Mouse (Mus musculus) lung, adult 2 months (tissue): Measurements from ENCODE around the gene Arhgdia. TPM values are rescaled to one million over a fixed set of nuclear protein-coding genes. Genes with fewer than 3 reads are reported as not detected.
A peak's percentile ranks its signal among the peaks of the same experiment; 100 is the strongest.

ENCODE experiments used
- DNase-seq: peaks from one replicate; pipeline ENCODE4 v3.0.0; 2022
- H3K4me1 ChIP-seq: fragments of 200-500 bp; 2 replicates; pipeline ENCODE4 v1.6.1; 2011; ENCODE audit warnings: low read length; ENCODE audit not compliant: control insufficient read depth, insufficient read depth
- H3K4me3 ChIP-seq: fragments of 200-500 bp; replicated peaks from 2 replicates; pipeline ENCODE3; 2011; ENCODE audit warnings: low read depth, mild to moderate bottlenecking, control low read depth, low read length; ENCODE audit errors: extremely low read depth
- CTCF ChIP-seq: fragments of 200-500 bp; IDR thresholded peaks from 2 replicates; pipeline ENCODE4 v1.5.1; 2011; ENCODE audit warnings: mild to moderate bottlenecking, low read length, control low read depth; ENCODE audit not compliant: insufficient read depth
- POLR2A ChIP-seq: fragments of 200-500 bp; IDR thresholded peaks from 2 replicates; pipeline ENCODE4 v1.6.1; 2011; ENCODE audit warnings: low read depth, mild to moderate bottlenecking, control low read depth, low read length, borderline replicate concordance; ENCODE audit errors: extremely low read depth
- WGBS: fragments of 180-500 bp; shearing (Covaris S2); methylation state at CpG from one replicate; pipeline ENCODE4 v1.1.7; 2018; 5-methylcytosine and 5-hydroxymethylcytosine counted together
- polyA plus RNA-seq: library from polyadenylated mRNA; depleted of rRNA; stranded (reverse); fragments of >200 nt; gene quantifications from 2 replicates; pipeline ENCODE4 v1.2.3, GENCODE M21; 2012

Gene Arhgdia
- polyA plus RNA-seq, 1 experiment: 890 TPM

DNA sequence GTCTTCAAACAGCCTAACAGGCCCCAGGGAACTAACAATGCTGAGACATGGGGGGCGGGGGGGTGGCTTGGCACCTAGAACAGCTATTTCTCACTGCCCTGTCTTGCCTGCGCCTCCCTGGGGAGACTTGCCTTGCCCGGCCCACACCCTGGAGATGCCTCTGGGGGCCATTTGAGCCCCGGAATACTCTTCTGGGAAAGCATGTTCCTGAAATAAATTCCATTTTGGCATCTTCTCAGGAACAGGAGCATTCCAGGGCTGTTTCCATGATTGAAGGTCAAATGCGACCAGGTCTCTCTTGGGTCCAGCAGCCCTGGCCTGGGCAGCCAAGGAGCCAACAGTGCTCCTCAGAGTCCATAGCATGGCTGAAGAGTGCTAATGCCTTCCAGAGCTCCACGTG lies 39.0 kb downstream of the Arhgdia start:
- DNase-seq: no peak
- WGBS: 78% methylated on average over 6 of the region's 6 CpGs
- TF ChIP-seq POLR2A: no peak
- TF ChIP-seq CTCF: no peak
- peaks cover 17% of the 10 kb centered on the region for H3K4me1 ChIP-seq
- no peak overlapping the region for H3K4me3 ChIP-seq

- TF ChIP-seq CTCF: peak; percentile 61
- TF ChIP-seq POLR2A: no peak
- peak; percentile 39 for DNase-seq
- H3K4me1 ChIP-seq: peaks cover 14% of the 10 kb centered on the region
- 32% methylated on average over 4 of the region's 4 CpGs for WGBS
- no peak overlapping the region for H3K4me3 ChIP-seq
Observed at GRCm38 (mm10) chr11:120541907-120542306, 39.5 kb downstream of the Arhgdia start.

- 20% methylated on average over 10 of the region's 10 CpGs for WGBS
- Histone ChIP-seq H3K4me3 (no peak overlapping the region), H3K4me1 (peaks cover 14% of the 10 kb centered on the region)
- DNase-seq: peak; percentile 63
- TF ChIP-seq CTCF (no peak), POLR2A (no peak)
Observed at GRCm38 (mm10) chr11:120539285-120540014, 42.0 kb downstream of the Arhgdia start.

DNA sequence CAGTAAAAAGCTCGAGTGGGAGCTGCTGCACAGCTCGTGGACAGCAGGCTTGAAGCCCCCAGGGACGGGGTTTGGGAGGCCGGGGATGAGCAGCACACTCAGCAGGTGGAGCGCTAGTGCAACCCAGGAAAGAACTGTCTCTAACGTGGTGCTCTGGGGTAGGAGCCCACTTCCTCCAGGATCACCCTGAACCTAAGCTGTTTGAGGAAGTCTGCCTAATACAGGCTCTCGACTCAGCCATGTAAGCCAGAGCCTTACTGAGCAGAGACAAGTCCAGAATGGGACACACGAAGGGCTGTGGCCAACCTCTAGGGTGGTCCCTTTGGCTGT lies 42.5 kb downstream of the Arhgdia start:
- Histone ChIP-seq H3K4me1 (peaks cover 14% of the 10 kb centered on the region), H3K4me3 (no peak overlapping the region)
- TF ChIP-seq POLR2A (no peak), CTCF (no peak)
- DNase-seq: peak; percentile 40
- WGBS: 39% methylated on average over 8 of the region's 8 CpGs

DNA sequence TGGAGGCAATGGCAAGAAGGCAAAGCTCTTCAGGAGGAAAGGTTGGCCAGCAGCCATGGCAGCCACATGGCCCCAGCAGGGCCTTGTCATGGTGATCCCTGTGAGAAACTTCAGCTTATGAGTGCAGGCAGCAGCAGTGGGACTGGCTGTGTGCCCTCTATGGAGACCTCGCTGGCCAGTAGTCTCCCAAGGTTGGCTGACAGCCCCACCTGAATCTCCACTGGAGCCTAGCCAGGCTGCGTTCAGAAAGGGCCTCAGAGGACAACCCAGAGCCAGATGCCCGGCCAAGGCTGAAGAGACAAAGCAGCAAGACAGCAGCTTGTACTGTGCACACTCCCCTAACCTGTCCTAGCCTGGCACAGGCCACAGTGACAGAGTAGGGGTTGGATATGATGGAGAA lies 42.9 kb downstream of the Arhgdia start:
- DNase-seq: peak; percentile 56
- no peak for TF ChIP-seq POLR2A
- no peak for TF ChIP-seq CTCF
- Histone ChIP-seq H3K4me3 (no peak overlapping the region), H3K4me1 (peaks cover 14% of the 10 kb centered on the region)
- 44% methylated on average over 3 of the region's 3 CpGs for WGBS

GRCm38 (mm10) chr11:120535804-120536203 lies 45.6 kb downstream of the Arhgdia start:
- DNase-seq: no peak
- Histone ChIP-seq H3K4me1 (peaks cover 16% of the 10 kb centered on the region), H3K4me3 (no peak overlapping the region)
- TF ChIP-seq CTCF (no peak), POLR2A (no peak)
- WGBS: 70% methylated on average over 3 of the region's 3 CpGs

DNA sequence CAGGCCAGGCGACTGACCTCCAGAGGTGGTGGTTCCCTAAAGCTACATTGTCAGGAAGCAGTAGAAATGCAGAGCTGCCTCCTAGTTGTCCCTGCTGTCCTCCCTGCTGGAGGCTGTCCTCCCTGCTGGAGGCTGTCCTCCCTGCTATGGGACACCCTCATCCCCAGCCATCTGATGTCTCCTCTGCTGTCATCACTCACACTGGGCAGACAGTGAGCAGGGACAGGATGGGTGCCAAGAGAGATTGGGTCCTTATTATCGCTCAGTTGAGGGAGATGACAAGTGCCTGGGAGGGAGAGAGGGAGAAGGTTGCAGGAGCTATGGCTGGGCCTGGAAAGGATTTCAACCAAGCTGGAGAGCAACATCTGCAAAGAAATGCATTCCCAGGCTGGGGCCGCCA lies 46.3 kb downstream of the Arhgdia start:
- Histone ChIP-seq H3K4me1 (peaks cover 18% of the 10 kb centered on the region), H3K4me3 (no peak overlapping the region)
- 74% methylated on average over 3 of the region's 3 CpGs for WGBS
- no peak for DNase-seq
- TF ChIP-seq CTCF (no peak), POLR2A (no peak)

DNA sequence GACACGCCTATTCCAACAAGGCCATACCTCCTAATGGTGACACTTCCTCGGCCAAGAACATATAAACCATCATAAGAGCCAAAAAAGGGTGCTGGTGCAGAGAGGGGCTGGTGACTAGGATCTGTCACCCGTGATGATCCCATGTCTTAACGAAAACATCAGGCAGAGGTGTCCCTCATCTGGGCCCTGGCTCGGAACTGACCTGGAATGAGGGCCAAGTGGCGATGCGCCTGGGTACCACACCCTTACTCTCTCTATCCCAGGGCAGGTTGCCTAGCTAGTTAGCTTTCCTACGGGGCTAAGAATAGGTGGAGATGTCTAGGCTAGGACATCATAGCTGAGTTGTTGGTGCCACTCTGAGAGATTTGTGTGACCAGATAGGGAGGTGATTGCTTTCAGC lies 47.3 kb downstream of the Arhgdia start:
- 82% methylated on average over 8 of the region's 8 CpGs for WGBS
- Histone ChIP-seq H3K4me1 (peaks cover 8% of the 10 kb centered on the region), H3K4me3 (no peak overlapping the region)
- TF ChIP-seq CTCF (no peak), POLR2A (no peak)
- no peak for DNase-seq

- Histone ChIP-seq H3K4me3 (no peak overlapping the region), H3K4me1 (peaks cover 4% of the 10 kb centered on the region; the same call in 1 of the 2 replicates)
- no peak for DNase-seq
- TF ChIP-seq POLR2A: no peak
- no peak for TF ChIP-seq CTCF
- 24% methylated on average over 9 of the region's 9 CpGs for WGBS
Observed at GRCm38 (mm10) chr11:120531646-120532045, 49.8 kb downstream of the Arhgdia start.

DNA sequence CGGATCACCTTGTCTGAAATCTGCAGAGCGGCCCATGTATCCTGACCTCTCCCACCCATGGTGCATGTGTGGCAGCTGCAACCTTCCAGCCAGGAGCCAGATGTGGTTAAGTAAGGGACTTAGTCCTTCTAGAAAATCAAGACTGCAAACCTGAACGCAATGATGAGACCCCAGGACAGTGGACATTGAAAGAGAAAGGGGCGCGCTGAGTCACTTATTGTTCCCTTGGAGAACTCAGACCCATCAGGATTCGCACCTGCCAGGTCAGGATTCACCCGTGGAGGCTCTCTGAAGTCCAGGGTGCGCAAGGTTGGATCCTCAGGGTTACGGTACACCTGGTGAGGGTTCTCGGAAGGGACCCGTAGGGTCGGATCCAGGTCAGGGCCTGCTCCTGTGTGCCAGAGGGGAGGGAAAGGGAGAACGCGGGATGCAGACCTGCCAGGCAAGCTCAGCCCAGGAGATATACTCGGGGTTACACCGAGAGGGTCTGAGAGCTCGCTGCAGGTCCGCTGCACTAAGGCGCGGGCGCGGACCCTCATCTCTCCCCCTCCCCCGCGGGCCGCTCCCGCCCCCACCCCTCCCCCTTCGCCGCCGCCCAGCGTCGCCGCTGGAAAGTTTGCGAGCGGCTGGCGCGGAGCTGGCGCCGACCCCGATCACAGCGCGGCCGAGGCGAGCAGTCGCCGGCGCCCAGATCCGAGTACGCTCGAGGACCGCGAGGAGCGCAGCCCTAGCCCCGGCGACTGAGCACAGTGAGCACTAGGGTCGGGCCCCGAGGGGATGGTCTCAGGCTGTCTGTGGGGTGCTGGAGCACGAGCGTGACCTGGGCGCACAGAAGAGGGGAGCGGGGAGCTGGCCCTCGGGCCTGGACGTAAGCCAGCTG lies 51.1 kb downstream of the Arhgdia start, which contains the start of gene Gcgr:
Gene Gcgr (plus strand): TSS at position 615 of the 880 bp plus-strand sequence.
- H3K4me1 ChIP-seq: peaks cover 4% of the 10 kb centered on the region; the same call in 1 of the 2 replicates
- no peak within 1 kb of the TSS for H3K4me3 ChIP-seq
- no peak for DNase-seq
- 10% methylated on average over 58 of the region's 62 CpGs for WGBS
- TF ChIP-seq CTCF (no peak), POLR2A (no peak)
